In genomic region chr11:97821401-97822064, GRCm38 (mm10) we compare ENCODE assay signal across 11 mouse cellular contexts. TPM values are rescaled to one million over a fixed set of nuclear protein-coding genes. Genes with fewer than 3 reads are reported as not detected.
DNase-seq lines count a peak whose midpoint lies in the region; ATAC-seq and TF ChIP-seq lines count a peak whose summit lies in the region.
"Had no signal": no experiment of that assay in that cellular context is flagged by ENCODE, and none has a peak within 500 bp of the region (broad histone marks: within the 10 kb centered on the region; RNA-seq: fewer than 3 reads in every experiment).

No protein-coding gene starts in this region.

- no peak for TF ChIP-seq CTCF in liver, adult 2 months (IDR thresholded peaks at IDR 0.05; ENCODE audit: low read depth, low read length)
- TF ChIP-seq CTCF in liver, postnatal 0 days (IDR thresholded peaks at IDR 0.05; ENCODE audit: low read depth) = no peak

- H3K4me1 ChIP-seq in liver, adult 2 months (ENCODE audit: control insufficient read depth, insufficient read depth, low read length) = peaks cover 49% of the 10 kb centered on the region
- peaks cover 71% of the 10 kb centered on the region for H3K4me1 ChIP-seq in liver, postnatal 0 days (ENCODE audit: insufficient read depth)

- TF ChIP-seq POLR2A in liver, adult 2 months (IDR thresholded peaks at IDR 0.05; ENCODE audit: extremely low read depth, insufficient read depth, low read length) = no peak

- H3K4me3 ChIP-seq in liver, adult 2 months (ENCODE audit: insufficient read depth, low read depth, low read length) = no peak overlapping the region
- H3K4me3 ChIP-seq in liver, postnatal 0 days (ENCODE audit: low read depth, low read length) = no peak overlapping the region
- H3K4me3 ChIP-seq: hindbrain, embryonic 12.5 days had no signal

- no peak for TF ChIP-seq EP300 in liver, postnatal 0 days (IDR thresholded peaks at IDR 0.05; ENCODE audit: low read depth)

- H3K36me3 ChIP-seq in liver, adult 2 months (ENCODE audit: control insufficient read depth, insufficient read depth, low read length) = 0 out of 2 replicates have a peak, but pooled peaks cover 3% of the 10 kb centered on the region
- peaks cover 20% of the 10 kb centered on the region for H3K36me3 ChIP-seq in liver, postnatal 0 days (replicated peaks; ENCODE audit: insufficient read depth, low read length)

- no peaks in the 10 kb centered on the region for H3K27me3 ChIP-seq in liver, adult 2 months (ENCODE audit: control insufficient read depth, insufficient read depth, low read length)
- no peaks in the 10 kb centered on the region for H3K27me3 ChIP-seq in liver, postnatal 0 days (ENCODE audit: insufficient read depth, low read length)
- H3K27me3 ChIP-seq: hindbrain, embryonic 12.5 days had no signal

- no peak overlapping the region for H3K9ac ChIP-seq in liver, adult 2 months (ENCODE audit: low read depth, low read length)
- H3K9ac ChIP-seq in liver, postnatal 0 days (replicated peaks) = no peak overlapping the region
- H3K9ac ChIP-seq: hindbrain, embryonic 12.5 days; lung, embryonic 14.5 days had no signal

- no peaks in the 10 kb centered on the region for H3K9me3 ChIP-seq in liver, postnatal 0 days (ENCODE audit: low read length)
- H3K9me3 ChIP-seq: hindbrain, embryonic 12.5 days had no signal

- no peak for ATAC-seq in liver, postnatal 0 days

- no peak overlapping the region for H3K4me2 ChIP-seq in liver, postnatal 0 days (ENCODE audit: low read depth, low read length)
- H3K4me2 ChIP-seq: hindbrain, embryonic 12.5 days; lung, embryonic 14.5 days had no signal

- WGBS in liver, adult 2 months = 65% methylated on average over 8 of the region's 8 CpGs
- WGBS in liver, postnatal 0 days (ENCODE audit: insufficient replicate concordance) = 78% methylated on average over 8 of the region's 8 CpGs

- peak overlapping the region; percentile 24 for H3K27ac ChIP-seq in liver, adult 2 months (replicated peaks; ENCODE audit: insufficient read depth, low read depth, low read length)
- H3K27ac ChIP-seq in liver, postnatal 0 days (ENCODE audit: low read depth) = peak overlapping the region; percentile 77
- H3K27ac ChIP-seq: hindbrain, embryonic 12.5 days had no signal

- peaks cover 14% of the 10 kb centered on the region; the same call in 1 of the 2 replicates for H3K79me2 ChIP-seq in liver, adult 2 months (ENCODE audit: control insufficient read depth, insufficient read depth, low read length)

- peak; percentile 92 for DNase-seq in heart, adult 11 months
- DNase-seq in heart, postnatal 4 days = no peak
- peak; percentile 69 for DNase-seq in liver, adult 2 months (ENCODE audit: extremely low read depth, low read depth, low spot score)
- DNase-seq in liver = no peak
- DNase-seq in adipocyte (ENCODE audit: low spot score) = peak; percentile 52
- DNase-seq in liver, postnatal 0 days = no peak
- DNase-seq in thymus, postnatal 36 days = no peak
- no peak for DNase-seq in retina, postnatal 1 day
- DNase-seq: lung, embryonic 14.5 days had no signal

RNA-seq across cellular contexts. Expression of gene B230217C12Rik, which starts 19.0 kb away (rescaled TPM):
- under 1 TPM; 0.77 to 0.79 TPM for total RNA-seq in heart, postnatal 4 days (2021)
- 0.09 and 0.27 TPM in 2 replicates for total RNA-seq in liver, adult 2 months (2014; rRNA removed)
- polyA plus RNA-seq in liver, adult 2 months (2012; rRNA removed) = 0.14 and 0.29 TPM in 2 replicates
- polyA plus RNA-seq in liver, postnatal 0 days (2015; fragmentation: Nextera tagmentation; extraction: Ambion mirVana) = 0.25 and 0.28 TPM in 2 replicates

RNA-seq across cellular contexts. Expression of gene Lasp1, which starts 22.7 kb away (rescaled TPM):
- 10 to 100 TPM; 73.3 to 74.4 TPM for total RNA-seq in heart, postnatal 4 days (2021)
- total RNA-seq in liver, adult 2 months (2014; rRNA removed) = 23.3 and 33.3 TPM in 2 replicates
- 80.5 and 85.4 TPM in 2 replicates for polyA plus RNA-seq in liver, adult 2 months (2012; rRNA removed)
- polyA plus RNA-seq in liver, postnatal 0 days (2015; fragmentation: Nextera tagmentation; extraction: Ambion mirVana) = 30.0 and 32.2 TPM in 2 replicates

RNA-seq across cellular contexts. Expression of gene Rpl23, which starts 39.3 kb away (rescaled TPM):
- 100 to 1,000 TPM; 738 to 764 TPM for total RNA-seq in heart, postnatal 4 days (2021)
- 240 and 283 TPM in 2 replicates for total RNA-seq in liver, adult 2 months (2014; rRNA removed)
- 68.5 and 71.4 TPM in 2 replicates for polyA plus RNA-seq in liver, adult 2 months (2012; rRNA removed)
- 409 and 433 TPM in 2 replicates for polyA plus RNA-seq in liver, postnatal 0 days (2015; fragmentation: Nextera tagmentation; extraction: Ambion mirVana)

RNA-seq across cellular contexts. Expression of gene 1700001P01Rik, which starts 45.8 kb away (rescaled TPM):
- total RNA-seq in heart, postnatal 4 days (2021) = under 1 TPM in 1 of 2 experiments, not detected in 1; 0.45 TPM
- not detected in 2 replicates for total RNA-seq in liver, adult 2 months (2014; rRNA removed)
- polyA plus RNA-seq in liver, adult 2 months (2012; rRNA removed) = not detected in 2 replicates
- polyA plus RNA-seq in liver, postnatal 0 days (2015; fragmentation: Nextera tagmentation; extraction: Ambion mirVana) = not detected in 2 replicates
- total RNA-seq: gastrocnemius, adult 8-10 months had no signal
- polyA plus RNA-seq: lung, embryonic 14.5 days had no signal

RNA-seq across cellular contexts. Expression of gene Cwc25, which starts 55.2 kb away (rescaled TPM):
- total RNA-seq in heart, postnatal 4 days (2021) = 10 to 100 TPM; 10.8 to 11.7 TPM
- total RNA-seq in liver, adult 2 months (2014; rRNA removed) = 5.8 and 6.8 TPM in 2 replicates
- polyA plus RNA-seq in liver, adult 2 months (2012; rRNA removed) = 6.2 and 6.3 TPM in 2 replicates
- 5.5 and 5.8 TPM in 2 replicates for polyA plus RNA-seq in liver, postnatal 0 days (2015; fragmentation: Nextera tagmentation; extraction: Ambion mirVana)

Comparison
In these comparisons a context has a peak if more than half of its experiments do, and no peak if none do; other contexts are left out.
1. DNase-seq: peak in heart, adult 11 months (single experiment), liver, adult 2 months (single experiment) and adipocyte (single experiment); none in heart, postnatal 4 days (single experiment), liver (single experiment), liver, postnatal 0 days (single experiment), thymus, postnatal 36 days (0 of 2) and retina, postnatal 1 day (single experiment).